Mouse (Mus musculus) lung, postnatal 0 days (tissue): ENCODE measurements at regions not wholly inside any gene's neighbourhood (a gene's known extent, or its start where the extent isn't known, plus 50 kb on each side); places are given as distances from the start of the nearest gene placed in this dataset.

Experiments
- CTCF ChIP-seq: IDR thresholded peaks from 2 replicates; pipeline ENCODE4 v1.5.1; 2016; ENCODE audit warnings: antibody characterized with exemption, mild to moderate bottlenecking
- EP300 ChIP-seq: IDR thresholded peaks from 2 replicates; pipeline ENCODE4 v1.6.1; 2016; ENCODE audit warnings: antibody characterized with exemption, mild to moderate bottlenecking, control low read depth

- TF ChIP-seq CTCF (no peak), EP300 (no peak)
Observed at GRCm38 (mm10) chr1:42496022-42496421, 199.5 kb upstream of the Pou3f3 start.
